ENCODE assay signal across 18 mouse cellular contexts in the genomic region with DNA sequence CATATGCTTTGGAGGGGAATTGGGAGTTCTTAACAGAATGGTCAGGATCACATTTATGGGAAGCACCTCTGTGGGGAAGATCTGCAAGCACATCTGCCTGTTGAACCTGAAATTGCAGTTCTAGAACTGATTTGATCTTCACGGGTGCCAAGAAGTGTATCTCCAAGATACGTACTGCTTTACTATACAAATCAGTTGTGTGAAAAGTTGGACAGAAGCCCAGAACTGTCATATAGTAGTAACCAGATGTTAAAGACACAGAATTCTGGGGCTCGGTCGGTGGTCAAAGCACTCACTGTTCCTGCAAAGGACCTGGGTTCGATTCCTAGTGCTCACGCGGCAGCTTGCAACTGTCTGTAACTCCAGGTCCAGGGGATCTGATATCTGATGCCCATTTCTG.
"Had no signal": no experiment of that assay in that cellular context is flagged by ENCODE, and none has a peak within 500 bp of the region (broad histone marks: within the 10 kb centered on the region; RNA-seq: fewer than 3 reads in every experiment).

No protein-coding gene starts in this region.

- H3K4me2 ChIP-seq: limb, embryonic 13.5 days; liver, embryonic 13.5 days; lung, embryonic 15.5 days; midbrain, embryonic 11.5 days; midbrain, embryonic 15.5 days; neural tube, embryonic 12.5 days; neural tube, embryonic 15.5 days had no signal

- H3K27ac ChIP-seq: limb, embryonic 13.5 days; liver, embryonic 13.5 days; lung, embryonic 15.5 days; neural tube, embryonic 12.5 days; neural tube, embryonic 15.5 days; stomach, postnatal 0 days had no signal

- H3K9me3 ChIP-seq: limb, embryonic 13.5 days; liver, embryonic 13.5 days; lung, embryonic 15.5 days; midbrain, embryonic 15.5 days; neural tube, embryonic 12.5 days; neural tube, embryonic 15.5 days had no signal

- H3K27me3 ChIP-seq: limb, embryonic 13.5 days; liver, embryonic 13.5 days; lung, embryonic 15.5 days; megakaryocyte, embryonic 14.5 days; midbrain, embryonic 15.5 days; neural tube, embryonic 12.5 days; neural tube, embryonic 15.5 days had no signal

- H3K4me1 ChIP-seq: lung, embryonic 15.5 days had no signal

- H3K9ac ChIP-seq: limb, embryonic 13.5 days; liver, embryonic 13.5 days; lung, embryonic 15.5 days; midbrain, embryonic 15.5 days; neural tube, embryonic 12.5 days; neural tube, embryonic 15.5 days had no signal

- H3K36me3 ChIP-seq: limb, embryonic 13.5 days; liver, embryonic 13.5 days; lung, embryonic 15.5 days; midbrain, embryonic 15.5 days; neural tube, embryonic 12.5 days; neural tube, embryonic 15.5 days had no signal

- ATAC-seq: midbrain, embryonic 15.5 days had no signal

- H3K4me3 ChIP-seq: limb, embryonic 13.5 days; liver, embryonic 13.5 days; lung, embryonic 15.5 days; midbrain, embryonic 15.5 days; neural tube, embryonic 12.5 days; neural tube, embryonic 15.5 days had no signal

- DNase-seq: kidney, adult 18-20 months; kidney, adult 9 months; kidney, postnatal 14 days; left cerebral cortex, postnatal 4 days; liver, embryonic 13.5 days; lung, postnatal 10 days; lung, postnatal 36 days; right cerebral cortex, postnatal 14 days; right cerebral cortex, postnatal 4 days; thymus, postnatal 25 days had no signal
